Mouse (Mus musculus) neutrophil, adult 59 days (primary cell): ENCODE data around the gene Mettl1. TPM values are rescaled to one million over a fixed set of nuclear protein-coding genes. Genes with fewer than 3 reads are reported as not detected.

ENCODE experiments used
- total RNA-seq, 2 experiments: library from RNA; stranded (reverse); gene quantifications; 1 replicate in 1 of 2; 2 replicates in 1 of 2; pipeline ENCODE4 v1.2.4; 2023

Gene Mettl1
- 1 to 10 TPM; 4.9 to 5.1 TPM for total RNA-seq

DNA sequence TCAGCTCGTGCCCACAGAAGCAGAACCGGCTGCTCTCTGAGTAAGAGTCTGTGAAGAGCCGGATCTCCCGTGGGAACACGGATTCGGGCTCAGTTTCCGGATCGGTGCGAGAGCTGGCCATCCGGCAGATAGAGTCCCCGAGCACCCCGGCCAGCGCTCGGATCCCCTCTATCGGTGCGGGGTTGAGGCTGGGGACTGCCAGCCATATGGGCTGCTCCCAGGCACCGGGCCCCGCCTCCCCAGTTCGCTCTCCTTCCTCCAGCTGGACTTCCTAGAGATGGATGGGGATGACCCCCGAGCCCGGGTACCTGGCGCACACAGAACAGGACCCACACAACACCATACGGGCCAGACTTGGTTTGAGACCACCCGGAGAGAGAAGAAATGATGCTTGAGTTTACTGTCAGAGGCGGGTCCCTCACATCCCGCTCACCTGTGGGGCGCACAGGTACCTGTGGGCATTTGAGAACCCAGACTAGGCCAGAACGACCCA lies at the start of gene Mettl1, which contains the start of gene Eef1akmt3:
Mettl1 (plus strand) TSS at position 141 of the 493 bp plus-strand sequence.
Eef1akmt3 (minus strand) TSS at position 240 of the 493 bp plus-strand sequence.

DNA sequence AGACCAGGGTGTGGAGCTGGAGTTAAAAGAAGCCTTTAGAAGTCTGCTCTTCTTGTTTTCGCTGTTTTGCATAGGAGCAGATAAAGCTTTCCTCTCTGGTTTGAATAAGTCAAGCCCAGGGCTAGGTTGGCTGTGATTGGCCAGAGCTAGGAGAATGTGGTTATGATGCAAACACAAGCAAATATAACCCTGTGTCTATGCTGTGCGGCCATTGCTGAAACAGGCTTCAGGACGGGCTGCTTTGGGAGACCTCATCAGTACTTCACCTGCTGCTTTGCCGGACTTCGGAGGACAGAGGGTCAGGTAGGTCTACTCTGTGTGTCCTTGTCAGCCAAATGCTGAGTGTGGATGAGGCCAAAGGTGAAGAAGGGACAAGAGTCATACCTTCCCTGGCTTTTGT lies 40.7 kb upstream of the Mettl1 start, which contains the start of gene Avil:
Avil (plus strand) TSS at position 181 of the 400 bp plus-strand sequence.

GRCm38 (mm10) chr10:127030336-127031296 lies 10.6 kb upstream of the Mettl1 start, which contains the start of gene Tsfm:
Gene Tsfm (minus strand): TSS chr10:127030840.

GRCm38 (mm10) chr10:127047954-127048353 lies 6.7 kb downstream of the Mettl1 start, which contains the start of gene Cyp27b1:
Gene Cyp27b1 (plus strand): TSS chr10:127048250.

GRCm38 (mm10) chr10:127059968-127060916 lies 19.0 kb downstream of the Mettl1 start, which contains the start of gene March9:
Gene March9 (minus strand): TSS chr10:127060184.

DNA sequence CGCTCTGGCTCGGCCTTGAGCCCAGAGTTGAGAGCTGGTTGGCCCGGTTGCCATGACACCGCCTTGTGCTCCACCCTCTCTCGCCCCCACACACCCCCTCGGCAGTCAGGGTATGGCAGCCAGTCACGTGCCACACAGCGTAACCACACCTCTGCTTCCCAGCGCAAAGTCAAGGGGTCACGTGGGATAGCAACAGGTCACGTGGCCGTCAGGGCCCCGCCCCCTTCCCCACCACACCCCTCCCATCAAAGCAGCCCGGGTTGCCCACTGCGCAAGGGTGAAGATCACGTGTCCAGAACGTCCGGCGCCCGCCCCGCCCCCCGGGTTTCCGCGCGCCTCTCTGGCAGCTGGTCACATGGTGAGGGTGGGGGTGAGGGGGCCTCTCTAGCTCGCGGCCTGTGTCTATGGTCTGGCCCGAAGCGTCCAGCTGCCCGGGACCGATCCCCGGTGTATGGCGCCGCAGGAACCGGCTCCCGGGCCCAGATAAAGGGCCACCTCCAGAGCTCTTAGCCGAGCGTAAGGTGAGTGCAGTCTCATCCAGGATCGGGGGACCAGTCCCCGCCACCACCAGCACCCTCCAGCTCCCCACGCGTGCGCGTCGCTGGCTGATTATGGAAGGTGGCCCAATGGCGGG lies 22.1 kb downstream of the Mettl1 start, which contains the start of gene Cdk4:
Cdk4 (plus strand) TSS at position 296 of the 634 bp plus-strand sequence.

GRCm38 (mm10) chr10:127070190-127071121 lies 29.2 kb downstream of the Mettl1 start, which contains the start of gene Tspan31:
Gene Tspan31 (minus strand): TSS chr10:127070264.

DNA sequence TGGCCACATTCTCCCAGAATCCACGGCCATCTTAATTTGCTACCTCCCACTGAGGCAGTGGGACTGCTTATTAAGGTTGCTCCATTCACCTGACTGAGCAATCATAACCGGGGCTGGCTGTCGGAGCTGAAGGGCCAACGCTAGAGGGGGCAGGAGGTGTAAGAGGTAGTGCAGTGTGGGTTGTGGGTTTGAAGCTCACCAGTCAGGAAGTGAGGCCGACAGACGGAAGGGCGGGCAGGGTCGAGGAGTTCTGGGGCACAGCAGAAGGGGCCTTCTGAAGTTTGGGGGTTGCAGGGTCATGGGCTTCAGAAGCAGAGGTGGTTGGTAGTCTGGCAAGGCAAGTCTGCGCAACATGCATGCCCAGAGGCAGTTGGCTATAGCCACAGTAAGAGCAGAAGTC lies 33.9 kb downstream of the Mettl1 start, which contains the start of gene Agap2:
Agap2 (plus strand) TSS at position 205 of the 400 bp plus-strand sequence.

Other genes starting within 250 kb of the Mettl1 start
- 1 to 10 TPM; 2.5 to 3.8 TPM for gene Atp23, start 140.1 kb upstream of the Mettl1 start, total RNA-seq
- gene Ctdsp2, start 62.7 kb upstream of the Mettl1 start, total RNA-seq: 100 to 1,000 TPM; 115 to 116 TPM
- 1 to 10 TPM in 1 of 2 experiments, under 1 TPM in 1; 0.15 to 1.1 TPM for gene Avil, start 40.7 kb upstream of the Mettl1 start, total RNA-seq
- 10 to 100 TPM; 10.6 to 12.4 TPM for gene Tsfm, start 10.6 kb upstream of the Mettl1 start, total RNA-seq
- under 1 TPM in 1 of 2 experiments, not detected in 1; 0.24 TPM for gene Eef1akmt3, start 99 bp downstream of the Mettl1 start, total RNA-seq
- gene Cyp27b1, start 6.8 kb downstream of the Mettl1 start, total RNA-seq: under 1 TPM in 1 of 2 experiments, not detected in 1; 0.73 TPM
- under 1 TPM in 1 of 2 experiments, not detected in 1; 0.11 TPM for gene March9, start 18.8 kb downstream of the Mettl1 start, total RNA-seq
- gene Cdk4, start 22.1 kb downstream of the Mettl1 start, total RNA-seq: 100 to 1,000 TPM; 114 to 127 TPM
- gene Tspan31, start 28.9 kb downstream of the Mettl1 start, total RNA-seq: 10 to 100 TPM; 22.0 to 22.1 TPM
- gene Agap2, start 33.9 kb downstream of the Mettl1 start, total RNA-seq: 10 to 100 TPM; 43.8 to 49.3 TPM
- 100 to 1,000 TPM; 106 to 107 TPM for gene Os9, start 79.7 kb downstream of the Mettl1 start, total RNA-seq
- 100 to 1,000 TPM; 104 to 113 TPM for gene B4galnt1, start 123.8 kb downstream of the Mettl1 start, total RNA-seq
- not detected for gene Slc26a10, start 139.2 kb downstream of the Mettl1 start, total RNA-seq
- gene Arhgef25, start 148.7 kb downstream of the Mettl1 start, total RNA-seq: under 1 TPM; 0.56 to 0.73 TPM
- 10 to 100 TPM; 13.1 to 15.4 TPM for gene Dtx3, start 154.3 kb downstream of the Mettl1 start, total RNA-seq
- 10 to 100 TPM; 27.5 to 28.8 TPM for gene Pip4k2c, start 170.2 kb downstream of the Mettl1 start, total RNA-seq
- gene Kif5a, start 221.9 kb downstream of the Mettl1 start, total RNA-seq: under 1 TPM; 0.26 to 0.58 TPM
- gene Dctn2, start 225.0 kb downstream of the Mettl1 start, total RNA-seq: 100 to 1,000 TPM; 106 to 116 TPM
- 100 to 1,000 TPM; 141 to 142 TPM for gene Mbd6, start 247.6 kb downstream of the Mettl1 start, total RNA-seq